Mouse (Mus musculus) embryonic facial prominence, embryonic 14.5 days (tissue): ENCODE data around the gene Per3. TPM values are rescaled to one million over a fixed set of nuclear protein-coding genes. Genes with fewer than 3 reads are reported as not detected.
A peak's percentile ranks its signal among the peaks of the same experiment; 100 is the strongest.
"Not testable (repeated sequence)": the region's sequence is repeated elsewhere in the genome, so short reads cannot be mapped to it uniquely, and the experiment has no call there.

Experiments used
- ATAC-seq: fragments of 200-750 bp; cut with Nextera tagmentation; 2 replicates; pipeline ENCODE4 v1.8.0; 2017; ENCODE audit warnings: low read depth, moderate number of reproducible peaks, moderate TSS enrichment
- DNase-seq: peaks from one replicate; pipeline ENCODE4 v3.0.0-alpha.2; 2015; ENCODE audit warnings: low spot score
- H3K27ac ChIP-seq: fragments of 300-500 bp; sonication (generic); replicated peaks from 2 replicates; pipeline ENCODE4 v1.5.1; 2014; ENCODE audit warnings: low read depth, mild to moderate bottlenecking, low read length, moderate library complexity
- H3K27me3 ChIP-seq: fragments of 300-500 bp; sonication (generic); replicated peaks from 2 replicates; pipeline ENCODE4 v1.6.1; 2014; ENCODE audit warnings: low read length; ENCODE audit not compliant: control insufficient read depth, insufficient read depth
- H3K36me3 ChIP-seq: fragments of 300-500 bp; sonication (generic); 2 replicates; pipeline ENCODE4 v1.6.1; 2014; ENCODE audit warnings: low read length, mixed read lengths; ENCODE audit not compliant: control insufficient read depth, insufficient read depth
- H3K4me1 ChIP-seq: fragments of 300-500 bp; sonication (generic); 2 replicates; pipeline ENCODE4 v1.6.1; 2014; ENCODE audit warnings: antibody characterized with exemption, low read length; ENCODE audit not compliant: control insufficient read depth, insufficient read depth
- H3K4me2 ChIP-seq: fragments of 300-500 bp; sonication (generic); 2 replicates; pipeline ENCODE4 v1.6.1; 2014; ENCODE audit warnings: low read depth, mild to moderate bottlenecking, low read length, moderate library complexity, mixed read lengths
- H3K4me3 ChIP-seq: fragments of 300-500 bp; sonication (generic); 2 replicates; pipeline ENCODE4 v1.5.1; 2014; ENCODE audit warnings: low read depth, mild to moderate bottlenecking, low read length
- H3K9ac ChIP-seq: fragments of 300-500 bp; sonication (generic); 2 replicates; pipeline ENCODE4 v1.6.1; 2014; ENCODE audit warnings: low read depth, mild to moderate bottlenecking, low read length, moderate library complexity, mixed read lengths
- H3K9me3 ChIP-seq: fragments of 300-500 bp; sonication (generic); 2 replicates; pipeline ENCODE4 v1.6.1; 2016; ENCODE audit warnings: low read length; ENCODE audit not compliant: control insufficient read depth
- WGBS: fragments of 180-500 bp; shearing (Covaris S2); extraction: QIAGEN DNeasy Blood & Tissue Kit; methylation state at CpG from one replicate; pipeline ENCODE4 v1.1.7; 2014; 5-methylcytosine and 5-hydroxymethylcytosine counted together
- polyA plus RNA-seq: library from polyadenylated mRNA; unstranded; fragments of >200 nt; fragmentation: Nextera tagmentation; extraction: Ambion mirVana; gene quantifications from 2 replicates; pipeline ENCODE4 v1.2.1, GENCODE M21; 2014

Per3 gene
- polyA plus RNA-seq, 1 experiment from 2014 or later: 6.0 TPM

GRCm38 (mm10) chr4:151044944-151045570 lies 592 bp upstream of the Per3 start:
- DNase-seq: no peak
- Histone ChIP-seq H3K4me1 (no peaks in the 10 kb centered on the region), H3K27me3 (no peaks in the 10 kb centered on the region), H3K9me3 (no peaks in the 10 kb centered on the region), H3K4me3 (peak overlapping the region; percentile 62), H3K27ac (no peak overlapping the region), H3K4me2 (peak overlapping the region; percentile 98), H3K9ac (peak overlapping the region; percentile 70), H3K36me3 (peaks cover 25% of the 10 kb centered on the region; the same call in 1 of the 2 replicates)
- no peak for ATAC-seq
- 3% methylated on average over 21 of the region's 21 CpGs for WGBS

GRCm38 (mm10) chr4:151043281-151043680 lies 1.2 kb downstream of the Per3 start:
- 45% methylated on average over 5 of the region's 5 CpGs for WGBS
- Histone ChIP-seq H3K4me2 (peak overlapping the region; percentile 98), H3K27ac (no peak overlapping the region), H3K4me1 (no peaks in the 10 kb centered on the region), H3K9ac (peak overlapping the region; percentile 70), H3K4me3 (peak overlapping the region; percentile 62), H3K9me3 (no peaks in the 10 kb centered on the region), H3K27me3 (no peaks in the 10 kb centered on the region), H3K36me3 (0 out of 2 replicates have a peak, but pooled peaks cover 7% of the 10 kb centered on the region)
- ATAC-seq (no peak), DNase-seq (no peak)

DNA sequence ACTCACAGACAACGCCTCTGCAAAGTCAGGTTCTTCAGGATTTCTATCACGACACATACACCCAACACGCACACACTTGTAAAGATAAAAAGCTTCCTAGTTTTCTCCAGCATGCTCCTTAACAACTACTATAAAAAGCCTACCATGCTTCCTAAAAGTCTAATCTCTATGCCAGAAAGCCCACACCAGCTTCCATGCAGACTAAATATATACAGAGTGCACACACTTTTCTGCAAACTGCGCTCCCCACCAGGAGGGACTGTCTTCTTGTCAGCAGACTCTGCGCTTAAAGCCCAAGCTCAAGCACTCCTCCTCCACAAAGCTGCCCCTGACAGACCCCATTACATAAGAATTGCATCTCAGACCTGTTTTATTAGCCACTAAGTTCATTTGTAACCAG lies 3.0 kb downstream of the Per3 start:
- no peaks in the 10 kb centered on the region for H3K36me3 ChIP-seq
- no peak for DNase-seq
- H3K4me2 ChIP-seq: no peak overlapping the region
- H3K9me3 ChIP-seq: no peaks in the 10 kb centered on the region
- 81% methylated on average over 5 of the region's 5 CpGs for WGBS
- no peaks in the 10 kb centered on the region for H3K27me3 ChIP-seq
- H3K27ac ChIP-seq: no peak overlapping the region
- no peaks in the 10 kb centered on the region for H3K4me1 ChIP-seq
- ATAC-seq: no peak
- H3K9ac ChIP-seq: no peak overlapping the region
- no peak overlapping the region for H3K4me3 ChIP-seq

DNA sequence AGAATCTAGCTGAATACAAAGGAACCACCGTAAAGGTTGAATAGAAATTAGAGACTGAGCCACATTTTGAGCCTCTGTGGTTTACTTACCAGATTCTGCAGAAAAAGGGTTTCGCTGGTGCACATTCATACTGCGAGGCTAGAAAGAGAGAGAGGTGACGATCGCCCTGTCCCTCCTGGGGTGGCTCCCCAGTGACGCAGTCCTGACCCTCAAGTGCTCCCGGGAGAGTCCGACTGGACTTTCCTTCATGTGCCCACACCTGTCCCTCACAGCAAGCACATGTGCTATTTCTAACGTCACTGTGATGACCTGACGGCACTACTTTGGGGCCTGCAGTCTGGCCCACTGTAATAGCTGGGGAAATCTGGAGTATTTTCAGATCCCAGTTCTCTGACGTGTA lies 6.7 kb downstream of the Per3 start:
- Histone ChIP-seq H3K27ac (no peak overlapping the region), H3K9me3 (no peaks in the 10 kb centered on the region), H3K9ac (no peak overlapping the region), H3K4me2 (no peak overlapping the region), H3K36me3 (no peaks in the 10 kb centered on the region), H3K4me1 (no peaks in the 10 kb centered on the region), H3K27me3 (no peaks in the 10 kb centered on the region), H3K4me3 (no peak overlapping the region)
- ATAC-seq (no peak), DNase-seq (no peak)
- WGBS: 87% methylated on average over 10 of the region's 11 CpGs

DNA sequence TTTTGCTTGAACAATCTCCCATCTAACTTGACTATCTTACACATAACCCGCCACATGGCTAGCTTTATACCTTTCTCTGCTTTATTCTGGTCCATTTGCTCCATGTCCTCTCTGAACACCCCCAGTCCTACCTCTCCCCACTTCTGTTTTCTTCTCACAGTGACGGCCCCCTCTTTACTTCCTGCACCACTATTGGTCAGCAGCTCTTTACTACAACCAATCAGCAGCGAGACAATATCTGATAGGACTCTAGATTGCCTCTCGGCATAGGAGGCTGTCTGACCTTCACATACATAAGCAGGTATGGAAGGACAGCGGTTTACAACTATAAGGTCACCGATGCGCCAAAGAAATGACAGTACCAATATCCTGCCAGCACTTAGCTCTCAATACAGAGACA lies 7.9 kb downstream of the Per3 start:
- H3K9me3 ChIP-seq: no peaks in the 10 kb centered on the region
- no peak overlapping the region for H3K9ac ChIP-seq
- no peak overlapping the region for H3K4me2 ChIP-seq
- 86% methylated on average over 7 of the region's 7 CpGs for WGBS
- no peak overlapping the region for H3K27ac ChIP-seq
- DNase-seq (no peak), ATAC-seq (no peak)
- no peaks in the 10 kb centered on the region for H3K27me3 ChIP-seq
- H3K4me1 ChIP-seq: no peaks in the 10 kb centered on the region
- no peaks in the 10 kb centered on the region for H3K36me3 ChIP-seq
- no peak overlapping the region for H3K4me3 ChIP-seq

DNA sequence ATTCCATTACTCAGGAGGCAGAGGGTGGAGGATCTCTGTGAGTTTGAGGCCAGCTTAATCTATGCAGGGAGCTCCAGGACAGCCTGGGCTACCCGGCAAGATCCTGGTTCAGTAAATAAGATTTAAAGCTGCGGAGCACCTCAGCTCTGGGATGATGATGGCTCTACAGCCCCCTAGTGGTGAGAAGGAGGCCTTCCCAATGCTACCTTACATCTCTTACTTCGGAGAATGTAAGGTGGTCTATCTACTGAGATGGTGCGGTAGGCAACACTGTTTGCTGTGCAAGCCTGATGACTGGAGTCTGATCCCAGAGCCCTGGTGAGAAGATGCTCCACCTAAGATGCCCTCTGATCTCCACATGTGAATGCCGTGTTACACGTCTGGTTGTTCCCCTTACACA lies 17.5 kb downstream of the Per3 start:
- WGBS: 54% methylated on average over 6 of the region's 6 CpGs
- Histone ChIP-seq H3K9ac (no peak overlapping the region), H3K27me3 (no peaks in the 10 kb centered on the region), H3K4me3 (no peak overlapping the region), H3K4me2 (no peak overlapping the region), H3K4me1 (no peaks in the 10 kb centered on the region), H3K27ac (no peak overlapping the region), H3K9me3 (no peaks in the 10 kb centered on the region), H3K36me3 (peaks cover 7% of the 10 kb centered on the region; the same call in 1 of the 2 replicates)
- ATAC-seq (no peak; the same call in 1 of the 2 replicates), DNase-seq (peak; percentile 54)

DNA sequence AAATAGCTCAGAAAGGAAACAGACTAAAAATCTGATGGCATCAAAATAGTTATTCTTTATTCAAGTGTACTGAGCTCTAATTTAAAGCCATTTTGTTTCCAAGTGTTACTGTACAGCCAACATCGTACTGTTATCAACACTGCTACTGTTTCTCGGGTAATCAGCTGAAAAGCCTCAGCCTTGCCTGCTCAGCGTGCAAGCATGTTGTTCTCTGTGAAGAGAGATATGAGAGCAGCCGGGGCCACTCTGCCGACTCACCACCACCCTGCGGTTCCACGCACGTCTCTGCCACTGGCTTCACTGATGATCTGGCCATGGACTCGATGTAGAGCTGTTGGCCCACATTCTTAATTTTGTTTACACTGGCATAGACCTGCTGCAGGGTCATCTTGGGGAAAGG lies 20.3 kb downstream of the Per3 start:
- no peak for ATAC-seq
- Histone ChIP-seq H3K27me3 (no peaks in the 10 kb centered on the region), H3K4me2 (no peak overlapping the region), H3K27ac (no peak overlapping the region), H3K4me1 (no peaks in the 10 kb centered on the region), H3K36me3 (peaks cover 13% of the 10 kb centered on the region; the same call in 1 of the 2 replicates), H3K4me3 (no peak overlapping the region), H3K9me3 (no peaks in the 10 kb centered on the region), H3K9ac (no peak overlapping the region)
- WGBS: 89% methylated on average over 9 of the region's 9 CpGs
- no peak for DNase-seq

GRCm38 (mm10) chr4:151017356-151017755 lies 27.1 kb downstream of the Per3 start:
- not testable (repeated sequence) for H3K9ac ChIP-seq, H3K9me3 ChIP-seq, H3K4me3 ChIP-seq, H3K4me2 ChIP-seq, H3K27ac ChIP-seq, DNase-seq, H3K27me3 ChIP-seq, ATAC-seq, H3K4me1 ChIP-seq
- peaks cover 31% of the 10 kb centered on the region; the same call in 1 of the 2 replicates for H3K36me3 ChIP-seq
- 91% methylated on average over 1 of the region's 1 CpGs for WGBS

- no peak overlapping the region for H3K27ac ChIP-seq
- H3K4me1 ChIP-seq: no peaks in the 10 kb centered on the region
- H3K9me3 ChIP-seq: no peaks in the 10 kb centered on the region
- H3K27me3 ChIP-seq: no peaks in the 10 kb centered on the region
- no peak overlapping the region for H3K4me2 ChIP-seq
- no peak overlapping the region for H3K9ac ChIP-seq
- WGBS: 47% methylated on average over 10 of the region's 10 CpGs
- ATAC-seq (no peak), DNase-seq (no peak)
- peaks cover 22% of the 10 kb centered on the region; the same call in 1 of the 2 replicates for H3K36me3 ChIP-seq
- H3K4me3 ChIP-seq: no peak overlapping the region
Measured at GRCm38 (mm10) chr4:151015946-151016345, 28.5 kb downstream of the Per3 start.
